Mouse (Mus musculus) heart, postnatal 0 days (tissue): ENCODE data around the gene Gpn3. TPM values are rescaled to one million over a fixed set of nuclear protein-coding genes. Genes with fewer than 3 reads are reported as not detected.

ENCODE experiments used
- ATAC-seq: fragments of 200-750 bp; cut with Nextera tagmentation; 2 replicates; pipeline ENCODE4 v1.8.0; 2017; ENCODE audit warnings: low read depth, moderate number of reproducible peaks, moderate library complexity; ENCODE audit not compliant: insufficient read depth
- DNase-seq: peaks from one replicate; pipeline ENCODE4 v3.0.0-alpha.2; 2016; ENCODE audit warnings: low spot score
- H3K27ac ChIP-seq: fragments of 300-500 bp; sonication (generic); 2 replicates; pipeline ENCODE4 v1.5.1; 2014; ENCODE audit warnings: low read depth, mild to moderate bottlenecking
- H3K27me3 ChIP-seq: fragments of 300-500 bp; sonication (generic); 2 replicates; pipeline ENCODE4 v1.6.1; 2014; ENCODE audit warnings: low read length, mixed read lengths; ENCODE audit not compliant: control insufficient read depth, insufficient read depth
- H3K36me3 ChIP-seq: fragments of 300-500 bp; sonication (generic); replicated peaks from 2 replicates; pipeline ENCODE4 v1.6.1; 2014; ENCODE audit warnings: low read length, mixed read lengths; ENCODE audit not compliant: control insufficient read depth, insufficient read depth
- H3K4me1 ChIP-seq: fragments of 300-500 bp; sonication (generic); 2 replicates; pipeline ENCODE4 v1.6.1; 2014; ENCODE audit warnings: antibody characterized with exemption; ENCODE audit not compliant: control insufficient read depth, insufficient read depth
- H3K4me2 ChIP-seq: fragments of 300-500 bp; sonication (generic); 2 replicates; pipeline ENCODE4 v1.6.1; 2014; ENCODE audit warnings: low read depth, mild to moderate bottlenecking, low read length, moderate library complexity
- H3K4me3 ChIP-seq: fragments of 300-500 bp; sonication (generic); 2 replicates; pipeline ENCODE4 v1.5.1; 2014; ENCODE audit warnings: low read depth, low read length
- H3K9ac ChIP-seq: fragments of 300-500 bp; sonication (generic); replicated peaks from 2 replicates; pipeline ENCODE4 v1.6.1; 2014; ENCODE audit warnings: low read depth, low read length, mixed read lengths
- H3K9me3 ChIP-seq: fragments of 300-500 bp; sonication (generic); replicated peaks from 2 replicates; pipeline ENCODE4 v1.6.1; 2016; ENCODE audit warnings: low read length; ENCODE audit not compliant: control insufficient read depth
- CTCF ChIP-seq: IDR thresholded peaks from 2 replicates; pipeline ENCODE4 v1.5.1; 2016; ENCODE audit warnings: antibody characterized with exemption, control low read depth, low read depth
- EP300 ChIP-seq: IDR thresholded peaks from 2 replicates; pipeline ENCODE4 v1.6.1; 2016; ENCODE audit warnings: antibody characterized with exemption, low read depth
- WGBS: fragments of 180-500 bp; shearing (Covaris S2); extraction: QIAGEN DNeasy Blood & Tissue Kit; methylation state at CpG from one replicate; pipeline ENCODE4 v1.1.7; 2014; 5-methylcytosine and 5-hydroxymethylcytosine counted together
- polyA plus RNA-seq: library from polyadenylated mRNA; unstranded; fragments of >200 nt; fragmentation: Nextera tagmentation; extraction: Ambion mirVana; gene quantifications from 2 replicates; pipeline ENCODE4 v1.2.1, GENCODE M21; 2015
- total RNA-seq: library from RNA; depleted of rRNA; stranded (reverse); fragments of >200 nt; gene quantifications from 2 replicates; pipeline ENCODE4 v1.2.3, GENCODE M21; 2014; ENCODE audit warnings: low replicate concordance; rRNA removed

Gpn3 gene
- total and polyA plus RNA-seq, 2 experiments from 2014 or later, result 28.5 to 42.9 TPM

DNA sequence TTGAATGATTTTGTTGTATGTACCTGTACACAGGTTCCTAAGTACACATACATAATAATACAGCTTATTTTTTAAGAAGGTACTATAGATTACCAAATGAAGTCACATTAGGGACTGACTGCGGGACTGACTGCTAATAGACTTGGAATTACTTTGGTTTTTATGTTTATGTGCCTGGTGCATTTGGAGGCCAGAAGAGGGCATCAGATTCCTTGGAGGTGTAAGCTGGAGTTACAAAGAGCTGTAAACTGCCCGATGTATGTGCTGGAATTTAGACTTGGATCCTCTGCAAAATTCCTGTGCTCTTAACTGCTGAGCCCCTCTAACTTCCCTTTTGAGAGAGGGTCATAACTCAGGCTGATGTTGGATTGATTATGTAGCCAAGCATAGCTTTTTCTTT, 53.9 kb downstream of the Gpn3 start:
- TF ChIP-seq CTCF (no peak; the same call in 1 of the 2 replicates), EP300 (no peak)
- Histone ChIP-seq H3K9me3 (no peaks in the 10 kb centered on the region), H3K4me1 (peaks cover 8% of the 10 kb centered on the region), H3K27ac (no peak overlapping the region), H3K4me2 (no peak overlapping the region), H3K4me3 (no peak overlapping the region), H3K9ac (no peak overlapping the region), H3K27me3 (no peaks in the 10 kb centered on the region), H3K36me3 (peaks cover 26% of the 10 kb centered on the region)
- ATAC-seq (no peak), DNase-seq (peak; percentile 4)
- 59% methylated on average over 2 of the region's 2 CpGs for WGBS

DNA sequence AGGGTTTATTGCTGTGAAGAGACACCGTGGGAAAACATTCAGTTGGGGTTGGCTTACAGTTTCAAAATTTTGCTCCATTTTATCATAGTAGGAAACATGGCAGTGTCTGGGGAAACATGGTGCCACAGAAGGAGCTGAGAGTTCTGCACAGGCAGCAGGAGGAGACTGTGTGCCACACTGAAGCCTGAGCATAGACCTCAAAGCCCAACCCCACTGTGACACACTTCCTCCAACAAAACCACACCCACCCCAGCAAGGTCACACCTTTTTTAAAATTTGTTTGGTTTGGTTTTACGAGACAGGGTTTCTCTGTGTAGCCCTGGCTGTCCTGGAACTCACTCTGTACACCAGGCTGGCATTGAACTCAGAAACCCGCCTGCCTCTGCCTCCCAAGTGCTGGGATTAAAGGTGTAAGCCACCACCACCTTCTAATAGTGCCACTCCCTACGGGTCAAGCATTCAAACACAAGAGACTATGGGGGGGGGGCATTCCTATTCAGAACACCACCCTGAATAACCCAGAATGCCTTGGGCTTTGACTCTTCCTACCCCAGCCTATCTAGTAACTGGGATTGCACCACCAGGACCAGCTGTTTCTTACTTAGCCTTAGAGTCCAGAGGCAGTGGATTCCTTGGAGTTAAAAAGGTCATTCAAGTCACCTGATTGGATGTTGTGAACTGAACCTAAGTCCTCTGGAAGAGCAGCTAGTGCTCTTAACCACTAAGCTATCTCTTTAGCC, 58.5 kb downstream of the Gpn3 start:
- H3K9ac ChIP-seq, result no peak overlapping the region
- no peak overlapping the region for H3K27ac ChIP-seq
- H3K4me2 ChIP-seq, result no peak overlapping the region
- ATAC-seq, result no peak
- WGBS, result 94% methylated on average over 4 of the region's 4 CpGs
- TF ChIP-seq EP300 (no peak), CTCF (no peak)
- no peak overlapping the region for H3K4me3 ChIP-seq
- H3K4me1 ChIP-seq, result no peaks in the 10 kb centered on the region
- peaks cover 71% of the 10 kb centered on the region for H3K36me3 ChIP-seq
- peak; percentile 5 for DNase-seq
- H3K27me3 ChIP-seq, result no peaks in the 10 kb centered on the region
- H3K9me3 ChIP-seq, result no peaks in the 10 kb centered on the region

- H3K4me2 ChIP-seq, result no peak overlapping the region
- H3K9me3 ChIP-seq, result no peaks in the 10 kb centered on the region
- H3K36me3 ChIP-seq, result peaks cover 81% of the 10 kb centered on the region
- no peak for DNase-seq
- H3K4me1 ChIP-seq, result no peaks in the 10 kb centered on the region
- H3K27me3 ChIP-seq, result no peaks in the 10 kb centered on the region
- no peak overlapping the region for H3K27ac ChIP-seq
- no peak overlapping the region for H3K9ac ChIP-seq
- ATAC-seq, result no peak
- H3K4me3 ChIP-seq, result no peak overlapping the region
- WGBS, result 62% methylated on average over 8 of the region's 8 CpGs
- TF ChIP-seq EP300 (no peak), CTCF (no peak)
Measured at GRCm38 (mm10) chr5:122431221-122431620, 59.5 kb downstream of the Gpn3 start.

Other genes with a start within 250 kb of the Gpn3 start
- gene Ccdc63, start 231.1 kb upstream of the Gpn3 start, total RNA-seq, result not detected in 2 replicates
- 0.26 and 0.27 TPM in 2 replicates for gene Ccdc63, start 231.1 kb upstream of the Gpn3 start, polyA plus RNA-seq
- 199 and 295 TPM in 2 replicates for gene Ppp1cc, start 213.6 kb upstream of the Gpn3 start, total RNA-seq
- 146 and 157 TPM in 2 replicates for gene Ppp1cc, start 213.6 kb upstream of the Gpn3 start, polyA plus RNA-seq
- 0.23 and 2.6 TPM in 2 replicates for gene Hvcn1, start 165.1 kb upstream of the Gpn3 start, total RNA-seq
- 1.2 and 2.1 TPM in 2 replicates for gene Hvcn1, start 165.1 kb upstream of the Gpn3 start, polyA plus RNA-seq
- 5.7 and 21.6 TPM in 2 replicates for gene Tctn1, start 107.4 kb upstream of the Gpn3 start, total RNA-seq
- 2.3 TPM in 2 replicates for gene Tctn1, start 107.4 kb upstream of the Gpn3 start, polyA plus RNA-seq
- gene Pptc7, start 87.5 kb upstream of the Gpn3 start, total RNA-seq, result 33.9 and 40.3 TPM in 2 replicates
- gene Pptc7, start 87.5 kb upstream of the Gpn3 start, polyA plus RNA-seq, result 16.8 and 20.5 TPM in 2 replicates
- 2.0 and 13.9 TPM in 2 replicates for gene Rad9b, start 17.6 kb upstream of the Gpn3 start, total RNA-seq
- gene Rad9b, start 17.6 kb upstream of the Gpn3 start, polyA plus RNA-seq, result 7.5 and 8.2 TPM in 2 replicates
- 84.0 and 92.5 TPM in 2 replicates for gene Vps29, start 17.5 kb upstream of the Gpn3 start, total RNA-seq
- gene Vps29, start 17.5 kb upstream of the Gpn3 start, polyA plus RNA-seq, result 184 and 206 TPM in 2 replicates
- gene Fam216a, start 488 bp downstream of the Gpn3 start, total RNA-seq, result 21.8 and 40.7 TPM in 2 replicates
- gene Fam216a, start 488 bp downstream of the Gpn3 start, polyA plus RNA-seq, result 30.5 and 31.8 TPM in 2 replicates
- gene Arpc3, start 20.0 kb downstream of the Gpn3 start, total RNA-seq, result 157 and 179 TPM in 2 replicates
- gene Arpc3, start 20.0 kb downstream of the Gpn3 start, polyA plus RNA-seq, result 97.2 and 106 TPM in 2 replicates
- gene Anapc7, start 49.8 kb downstream of the Gpn3 start, total RNA-seq, result 30.1 and 38.9 TPM in 2 replicates
- 33.1 and 36.9 TPM in 2 replicates for gene Anapc7, start 49.8 kb downstream of the Gpn3 start, polyA plus RNA-seq
- 2,277 and 2,295 TPM in 2 replicates for gene Atp2a2, start 130.3 kb downstream of the Gpn3 start, total RNA-seq
- 706 and 785 TPM in 2 replicates for gene Atp2a2, start 130.3 kb downstream of the Gpn3 start, polyA plus RNA-seq
- gene Ift81, start 242.6 kb downstream of the Gpn3 start, total RNA-seq, result 36.3 and 43.8 TPM in 2 replicates
- gene Ift81, start 242.6 kb downstream of the Gpn3 start, polyA plus RNA-seq, result 50.3 and 51.6 TPM in 2 replicates